Mouse (Mus musculus): ENCODE measurements around the gene Parvg.
"Not testable (repeated sequence)": the region's sequence is repeated elsewhere in the genome, so short reads cannot be mapped to it uniquely, and the experiment has no call there.

Parvg gene

GRCm38 (mm10) chr15:84323966-84324869, at the start of gene Parvg:
Parvg (plus strand) TSS chr15:84324026.
- DNase-seq, result no peak

GRCm38 (mm10) chr15:84276066-84276465, 47.8 kb upstream of the Parvg start:
- DNase-seq, result no peak

DNA sequence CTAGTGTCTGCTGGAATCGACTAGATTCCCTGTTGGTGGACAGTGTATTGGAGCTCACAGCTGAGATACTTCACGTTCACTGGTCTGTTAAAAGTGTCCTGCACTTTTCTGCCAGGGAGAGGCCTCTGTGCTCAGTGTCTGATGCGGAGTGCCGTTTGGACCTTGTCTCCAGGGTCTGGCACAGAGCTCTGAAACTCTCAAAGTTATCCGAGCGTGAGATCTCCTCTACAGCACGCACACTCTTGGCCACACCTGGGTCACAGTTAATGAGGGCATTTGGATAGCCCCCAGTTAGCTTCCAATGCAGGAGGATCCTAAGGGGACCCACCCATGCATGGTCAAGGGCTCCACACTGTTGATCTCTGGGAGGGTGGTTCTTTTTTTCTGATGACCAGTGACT, 45.7 kb upstream of the Parvg start:
- no peak for DNase-seq

DNA sequence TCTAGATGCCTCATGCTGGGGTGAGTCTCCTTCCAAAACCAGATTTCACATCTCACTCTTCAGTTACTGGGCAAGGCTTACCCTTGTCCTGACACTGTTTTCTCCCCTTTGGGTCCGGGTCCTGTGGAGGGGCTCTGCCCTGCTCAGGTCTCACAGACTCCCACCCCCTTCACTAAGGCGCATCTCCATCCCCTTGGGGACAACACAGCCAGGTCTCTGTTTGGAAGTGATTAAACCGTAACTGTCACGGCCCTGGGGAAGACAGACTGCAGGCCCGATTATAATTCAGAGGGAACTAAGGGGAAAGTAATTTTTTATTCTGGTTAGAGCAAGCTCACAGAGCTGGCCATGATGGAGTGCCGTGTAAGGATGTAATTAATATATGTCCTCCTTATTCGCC, 45.2 kb upstream of the Parvg start:
- no peak for DNase-seq

DNA sequence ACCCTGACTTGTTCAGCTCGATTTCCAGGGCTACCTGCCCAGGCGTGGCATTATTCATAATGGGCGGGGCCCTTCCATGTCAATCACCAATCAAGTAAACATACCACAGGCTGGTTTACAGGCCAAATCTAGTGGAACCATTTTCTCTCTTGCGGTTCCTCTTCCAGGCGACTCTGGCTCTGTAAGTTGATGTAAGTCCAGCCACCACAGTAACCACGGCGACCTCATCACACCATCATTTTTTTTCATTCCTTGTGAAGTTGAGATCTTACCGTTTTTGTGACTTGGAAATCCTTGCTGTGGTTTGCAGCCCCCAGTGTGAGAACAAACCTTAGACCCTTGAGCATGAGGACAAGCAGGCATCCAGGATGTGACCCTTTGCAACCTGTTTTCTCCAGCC, 43.5 kb upstream of the Parvg start:
- no peak for DNase-seq

DNA sequence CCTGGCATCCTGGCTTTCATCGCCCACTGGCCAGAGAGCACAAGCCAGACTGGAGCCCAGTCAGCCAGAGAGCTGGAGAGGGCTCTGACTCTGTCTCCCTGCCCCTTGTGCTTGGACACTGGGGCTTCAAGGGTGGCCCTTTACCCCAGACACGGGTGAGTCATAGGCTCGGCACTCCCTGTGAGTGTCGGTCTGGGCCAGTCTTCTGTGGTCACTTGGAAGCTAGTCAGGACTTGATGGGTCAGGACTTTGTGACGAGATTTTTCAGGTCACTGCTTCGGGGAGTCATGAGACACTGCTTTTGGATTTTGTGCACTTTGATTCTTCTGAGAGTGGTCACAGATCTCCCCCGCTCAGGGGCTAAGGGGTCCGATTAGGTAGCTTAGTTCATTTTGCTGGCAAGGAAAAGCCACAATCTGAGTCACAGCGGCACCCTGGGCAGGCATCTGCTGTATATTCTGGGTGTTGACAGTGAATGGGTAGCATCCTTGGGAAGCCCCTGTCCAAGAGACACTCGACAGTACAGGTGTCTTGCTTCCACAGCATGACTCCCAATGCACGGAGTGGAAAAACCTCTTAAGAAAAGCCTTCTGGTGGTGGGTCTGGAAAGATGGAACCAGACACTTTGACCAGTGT, 43.0 kb upstream of the Parvg start:
- DNase-seq, result no peak

GRCm38 (mm10) chr15:84282206-84283085, 41.4 kb upstream of the Parvg start:
- DNase-seq, result no peak

GRCm38 (mm10) chr15:84284059-84284458, 39.8 kb upstream of the Parvg start:
- no peak for DNase-seq

DNA sequence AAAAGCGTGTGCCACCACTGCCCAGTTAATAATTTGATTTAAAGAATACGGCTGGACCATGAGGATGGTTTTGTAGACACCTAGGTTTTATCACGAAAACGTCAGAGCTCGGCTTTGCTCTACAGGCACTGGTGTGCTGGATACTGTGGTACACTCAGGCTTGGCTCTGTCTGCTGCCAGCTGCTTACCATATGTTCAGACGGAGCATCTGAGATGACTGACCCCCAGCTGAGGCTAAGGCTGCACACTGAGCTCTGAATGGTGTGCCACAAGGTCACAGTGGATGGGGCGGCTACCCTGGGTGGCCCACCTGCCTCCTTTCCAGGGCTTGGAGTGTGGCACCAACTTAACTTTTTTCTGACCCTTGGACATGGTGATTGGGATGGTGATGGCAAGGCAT, 38.4 kb upstream of the Parvg start:
- DNase-seq, result no peak

DNA sequence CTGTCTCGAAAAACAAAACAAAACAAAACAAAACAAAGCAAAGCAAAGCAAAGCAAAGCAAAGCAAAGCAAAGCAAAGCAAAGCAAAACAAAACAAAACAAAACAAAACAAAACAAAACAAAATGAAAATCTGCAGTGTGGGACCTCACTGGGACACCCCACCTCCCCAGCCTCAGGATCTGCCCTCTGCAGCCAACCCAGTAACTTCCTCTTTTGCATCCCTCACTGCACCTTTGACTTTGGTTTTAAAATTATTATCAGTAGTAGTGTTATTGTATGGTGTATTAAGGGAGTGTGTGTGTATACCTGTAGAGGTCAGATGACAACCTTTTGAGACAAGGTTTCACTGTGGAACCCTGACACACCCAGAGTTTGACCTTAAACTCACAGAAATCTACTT, 34.9 kb upstream of the Parvg start:
- not testable (repeated sequence) for DNase-seq

DNA sequence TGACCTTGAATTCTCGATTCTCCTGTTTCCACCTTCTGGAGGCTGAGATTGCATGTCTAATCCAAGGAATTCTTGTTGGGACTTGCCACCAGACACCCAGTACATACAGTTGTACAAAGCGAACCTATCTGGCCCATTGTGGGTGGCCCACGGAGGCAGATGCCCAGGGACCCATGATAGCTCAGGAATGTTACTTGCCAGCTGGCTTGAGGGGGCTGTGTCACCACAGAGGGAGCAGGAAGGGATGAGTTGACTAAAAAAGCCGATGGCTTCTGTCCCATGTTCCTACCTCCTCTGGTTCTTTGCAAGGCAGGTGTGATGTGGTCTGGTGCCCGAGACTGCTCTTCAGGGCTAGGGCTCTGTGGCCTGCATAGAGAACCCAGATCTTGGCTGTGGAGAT, 32.7 kb upstream of the Parvg start:
- no peak for DNase-seq

- no peak for DNase-seq
Measured at GRCm38 (mm10) chr15:84293590-84293989, 30.2 kb upstream of the Parvg start.

DNA sequence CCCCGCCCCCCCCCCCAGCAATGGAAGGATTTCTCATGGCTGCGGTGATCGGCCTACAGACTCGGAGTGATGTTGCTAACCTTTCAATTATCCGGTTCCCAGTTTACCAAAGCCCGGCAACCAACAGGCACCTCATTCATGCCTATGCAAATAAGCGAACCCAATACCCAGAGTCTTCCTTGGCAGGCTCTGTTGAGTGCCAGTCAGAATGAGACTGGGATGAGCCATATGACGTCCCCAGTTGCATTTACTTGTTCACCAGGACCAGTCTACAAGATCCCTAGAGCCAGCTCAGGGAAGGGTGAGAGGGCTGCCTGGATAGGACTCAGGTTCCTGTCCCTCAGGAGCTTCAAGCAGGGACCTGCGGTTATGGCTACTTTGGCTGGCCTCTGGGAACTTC, 29.4 kb upstream of the Parvg start:
- no peak for DNase-seq

DNA sequence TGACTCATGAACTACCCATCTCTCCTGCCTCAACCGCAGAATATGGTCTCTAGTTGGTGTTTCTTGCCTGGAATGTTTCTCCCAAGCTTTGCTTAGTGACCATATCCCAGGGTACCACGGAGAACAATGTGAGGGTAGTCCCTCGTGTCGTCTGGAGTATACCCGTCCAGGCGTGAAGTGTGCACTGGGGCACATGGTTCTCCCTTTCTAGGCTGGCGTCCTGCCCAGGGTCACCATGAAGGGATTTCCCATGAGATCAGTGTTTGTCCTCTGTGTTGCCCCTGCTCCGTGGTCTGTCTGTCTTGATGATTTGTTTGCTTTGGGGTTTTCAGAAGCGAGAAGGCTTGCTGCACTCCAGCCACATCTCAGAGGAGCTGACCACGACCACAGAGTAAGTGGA, 28.6 kb upstream of the Parvg start:
- no peak for DNase-seq

DNA sequence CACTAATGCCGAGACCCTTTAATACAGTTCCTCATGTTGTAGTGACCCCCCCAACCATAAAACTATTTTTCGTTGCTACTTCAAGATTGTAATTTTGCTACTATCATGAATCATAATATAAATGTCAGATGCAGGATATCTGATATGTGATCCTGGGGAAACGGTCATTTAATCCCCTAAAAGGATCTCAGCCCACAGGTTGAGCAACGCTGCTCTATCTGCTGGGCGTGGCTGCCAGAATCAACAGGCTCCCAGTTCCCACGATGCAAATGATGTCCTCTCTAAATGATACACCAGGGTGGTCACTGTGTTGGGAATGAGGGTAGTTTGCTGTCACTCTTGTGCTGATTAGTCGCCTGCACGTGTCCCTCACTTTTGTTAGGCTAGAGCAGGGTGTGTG, 26.4 kb upstream of the Parvg start:
- DNase-seq, result no peak

GRCm38 (mm10) chr15:84298804-84299370, 24.9 kb upstream of the Parvg start:
- peak; percentile 64 for DNase-seq

DNA sequence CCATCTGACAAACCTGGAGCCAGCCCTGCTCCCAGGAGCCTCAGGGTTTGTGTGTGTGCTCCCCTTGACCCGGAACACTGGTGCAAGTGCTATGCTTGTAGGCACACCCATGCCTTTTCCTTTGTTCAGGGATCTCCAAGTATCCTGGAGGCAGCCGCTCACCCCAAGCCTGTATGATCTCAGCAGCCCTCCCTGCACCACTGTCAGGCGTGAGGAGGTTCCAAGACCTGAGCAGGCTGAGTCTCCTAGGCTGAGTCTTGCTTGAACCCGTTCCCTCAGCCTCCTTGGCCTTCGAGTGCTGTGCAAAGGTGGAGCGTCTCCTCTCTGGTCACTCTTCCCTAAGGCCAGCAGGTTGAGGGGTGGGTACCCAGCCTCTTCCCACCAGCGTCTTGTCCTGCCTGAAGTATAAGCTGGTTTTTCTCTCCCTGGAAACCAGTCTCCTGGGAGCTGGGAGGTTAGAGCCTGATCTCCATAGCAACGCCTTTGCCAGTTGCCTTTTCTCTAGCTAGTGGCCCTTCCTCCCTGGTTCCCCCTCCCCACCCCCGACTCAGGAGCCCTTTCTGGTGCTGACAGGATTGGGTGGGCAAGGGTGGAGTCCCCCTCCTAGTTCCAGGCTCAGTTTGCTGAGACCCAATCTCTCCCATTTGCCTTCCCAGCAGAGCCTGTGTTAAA, 24.0 kb upstream of the Parvg start:
- DNase-seq, result no peak

DNA sequence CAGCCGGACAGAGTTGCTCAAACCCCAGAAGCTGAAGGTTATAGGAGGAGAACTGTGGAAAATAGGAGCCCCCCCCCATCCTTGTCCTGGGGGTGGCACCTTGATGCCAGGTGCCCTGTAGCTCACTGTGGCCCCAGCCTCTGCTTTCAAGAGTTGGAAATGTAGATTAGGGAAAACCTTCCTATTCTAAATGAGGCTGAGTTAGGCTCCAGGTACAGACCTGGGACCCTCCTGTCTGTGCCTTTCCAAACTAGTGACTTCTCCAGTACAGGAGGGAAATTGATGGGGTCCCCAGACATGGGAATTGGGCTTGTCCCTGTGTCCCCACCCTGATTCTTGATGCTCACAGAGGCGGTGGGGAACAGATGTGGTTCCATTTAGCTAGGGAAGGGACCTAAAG, 23.2 kb upstream of the Parvg start:
- DNase-seq, result no peak

GRCm38 (mm10) chr15:84301026-84301425, 22.8 kb upstream of the Parvg start:
- peak; percentile 63 for DNase-seq

DNA sequence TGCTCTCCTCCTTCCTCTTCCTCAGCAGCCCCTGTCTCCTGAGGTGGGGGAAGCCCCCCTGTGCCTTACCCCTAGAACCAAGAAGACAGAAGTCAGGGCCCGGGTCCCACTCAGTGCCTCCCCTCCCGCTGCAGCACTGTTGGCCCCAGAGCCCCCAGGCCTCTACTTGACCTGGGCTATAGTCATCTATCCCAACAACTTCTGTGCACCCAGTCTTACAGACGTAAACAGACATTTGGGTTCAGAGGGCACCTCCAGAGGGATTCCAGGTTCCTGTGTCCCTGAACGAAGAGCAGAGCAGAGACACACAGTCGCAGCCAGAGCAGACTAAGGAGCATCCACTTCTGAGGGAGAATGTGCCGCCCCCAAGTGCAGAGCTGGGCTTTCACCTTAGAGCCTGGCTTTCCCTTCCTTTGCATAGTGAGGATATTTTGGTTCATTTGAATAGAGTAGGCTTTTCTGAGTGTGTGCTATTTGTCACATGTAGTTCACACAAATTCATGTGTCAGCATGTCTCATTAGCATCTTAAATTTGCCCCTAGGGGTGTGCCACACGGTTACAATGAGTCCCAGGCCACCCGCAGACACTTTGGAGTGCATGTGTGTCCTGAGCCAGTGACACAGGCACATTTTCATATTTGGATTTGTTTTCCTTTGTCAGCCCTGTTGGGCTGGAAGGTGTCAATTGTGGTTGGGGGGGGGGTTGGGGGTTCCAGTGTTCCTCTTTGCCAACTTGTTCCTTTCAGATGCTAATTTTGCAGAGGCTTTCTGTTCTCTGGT, 22.0 kb upstream of the Parvg start:
- DNase-seq, result no peak

DNA sequence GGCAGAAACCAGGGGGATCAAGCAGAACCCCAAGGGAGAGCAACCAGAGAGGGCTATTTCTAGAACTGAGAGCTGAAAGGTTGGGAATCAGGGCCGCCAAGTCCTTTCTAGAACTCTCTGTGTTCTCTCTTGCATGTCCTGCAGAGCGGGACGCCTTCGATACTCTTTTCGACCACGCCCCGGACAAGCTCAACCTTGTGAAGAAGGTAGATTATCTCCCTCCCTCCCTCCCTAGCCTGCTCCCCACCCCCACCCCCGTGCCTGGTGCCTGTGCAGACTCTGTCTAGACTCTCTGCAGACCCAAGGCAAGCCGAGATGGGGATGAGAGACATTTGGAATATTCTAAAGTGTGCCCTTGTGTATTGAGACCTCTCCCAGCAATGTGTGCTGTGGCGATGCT, 20.6 kb upstream of the Parvg start:
- DNase-seq, result no peak

DNA sequence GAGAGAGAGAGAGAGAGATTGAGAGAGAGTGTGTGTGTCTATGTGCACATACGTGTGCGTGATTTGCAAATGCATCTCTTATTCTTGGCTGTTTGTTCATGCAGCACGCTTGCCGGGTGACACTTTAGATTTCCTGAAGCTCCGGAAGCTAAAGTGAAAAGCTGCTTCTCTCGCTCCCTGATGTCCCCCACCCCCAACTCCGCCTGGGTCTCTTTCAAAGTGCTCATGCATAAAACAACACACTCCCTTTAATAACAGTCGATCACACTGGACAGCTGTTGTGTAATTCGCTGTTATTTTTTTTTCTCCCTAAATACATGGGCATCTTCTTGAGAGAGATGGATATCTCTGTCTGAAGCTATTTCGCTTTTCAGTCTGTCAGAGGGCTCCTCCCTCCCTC, 18.5 kb upstream of the Parvg start:
- no peak for DNase-seq
